Mouse (Mus musculus) intestine, embryonic 16.5 days (tissue): ENCODE measurements around the gene Nop58. TPM values are rescaled to one million over a fixed set of nuclear protein-coding genes. Genes with fewer than 3 reads are reported as not detected.
"Not testable (repeated sequence)": the region's sequence is repeated elsewhere in the genome, so short reads cannot be mapped to it uniquely, and the experiment has no call there.

Source experiments
- ATAC-seq: fragments of 200-750 bp; cut with Nextera tagmentation; 2 replicates; pipeline ENCODE4 v1.8.0; 2017; ENCODE audit warnings: moderate TSS enrichment, moderate library complexity
- H3K27ac ChIP-seq: fragments of 300-500 bp; sonication (generic); 2 replicates; pipeline ENCODE4 v1.5.1; 2014; ENCODE audit warnings: mild to moderate bottlenecking, low read length
- H3K27me3 ChIP-seq: fragments of 300-500 bp; sonication (generic); replicated peaks from 2 replicates; pipeline ENCODE4 v1.6.1; 2014; ENCODE audit warnings: low read length, control low read depth, mixed read lengths; ENCODE audit not compliant: control insufficient read depth, insufficient read depth
- H3K36me3 ChIP-seq: fragments of 300-500 bp; sonication (generic); 2 replicates; pipeline ENCODE4 v1.6.1; 2014; ENCODE audit warnings: low read length, control low read depth; ENCODE audit not compliant: control insufficient read depth, insufficient read depth
- H3K4me1 ChIP-seq: fragments of 300-500 bp; sonication (generic); 2 replicates; pipeline ENCODE4 v1.6.1; 2014; ENCODE audit warnings: low read length, control low read depth, mixed read lengths; ENCODE audit not compliant: control insufficient read depth, insufficient read depth
- H3K4me2 ChIP-seq: fragments of 300-500 bp; sonication (generic); 2 replicates; pipeline ENCODE4 v1.6.1; 2014; ENCODE audit warnings: low read depth, low read length, control low read depth
- H3K4me3 ChIP-seq: fragments of 300-500 bp; sonication (generic); 2 replicates; pipeline ENCODE4 v1.5.1; 2014; ENCODE audit warnings: mild to moderate bottlenecking, low read length
- H3K9ac ChIP-seq: fragments of 300-500 bp; sonication (generic); 2 replicates; pipeline ENCODE4 v1.6.1; 2014; ENCODE audit warnings: low read depth, low read length
- H3K9me3 ChIP-seq: fragments of 300-500 bp; sonication (generic); 2 replicates; pipeline ENCODE4 v1.6.1; 2016; ENCODE audit warnings: low read length, control low read depth; ENCODE audit not compliant: control insufficient read depth
- WGBS: fragments of 180-500 bp; shearing (Covaris S2); extraction: QIAGEN DNeasy Blood & Tissue Kit; methylation state at CpG from one replicate; pipeline ENCODE4 v1.1.7; 2014; 5-methylcytosine and 5-hydroxymethylcytosine counted together
- polyA plus RNA-seq: library from polyadenylated mRNA; unstranded; fragments of >200 nt; fragmentation: Nextera tagmentation; extraction: Ambion mirVana; gene quantifications from 2 replicates; pipeline ENCODE4 v1.2.1, GENCODE M21; 2015

The Nop58 gene
- 173 and 227 TPM in 2 replicates for polyA plus RNA-seq

DNA sequence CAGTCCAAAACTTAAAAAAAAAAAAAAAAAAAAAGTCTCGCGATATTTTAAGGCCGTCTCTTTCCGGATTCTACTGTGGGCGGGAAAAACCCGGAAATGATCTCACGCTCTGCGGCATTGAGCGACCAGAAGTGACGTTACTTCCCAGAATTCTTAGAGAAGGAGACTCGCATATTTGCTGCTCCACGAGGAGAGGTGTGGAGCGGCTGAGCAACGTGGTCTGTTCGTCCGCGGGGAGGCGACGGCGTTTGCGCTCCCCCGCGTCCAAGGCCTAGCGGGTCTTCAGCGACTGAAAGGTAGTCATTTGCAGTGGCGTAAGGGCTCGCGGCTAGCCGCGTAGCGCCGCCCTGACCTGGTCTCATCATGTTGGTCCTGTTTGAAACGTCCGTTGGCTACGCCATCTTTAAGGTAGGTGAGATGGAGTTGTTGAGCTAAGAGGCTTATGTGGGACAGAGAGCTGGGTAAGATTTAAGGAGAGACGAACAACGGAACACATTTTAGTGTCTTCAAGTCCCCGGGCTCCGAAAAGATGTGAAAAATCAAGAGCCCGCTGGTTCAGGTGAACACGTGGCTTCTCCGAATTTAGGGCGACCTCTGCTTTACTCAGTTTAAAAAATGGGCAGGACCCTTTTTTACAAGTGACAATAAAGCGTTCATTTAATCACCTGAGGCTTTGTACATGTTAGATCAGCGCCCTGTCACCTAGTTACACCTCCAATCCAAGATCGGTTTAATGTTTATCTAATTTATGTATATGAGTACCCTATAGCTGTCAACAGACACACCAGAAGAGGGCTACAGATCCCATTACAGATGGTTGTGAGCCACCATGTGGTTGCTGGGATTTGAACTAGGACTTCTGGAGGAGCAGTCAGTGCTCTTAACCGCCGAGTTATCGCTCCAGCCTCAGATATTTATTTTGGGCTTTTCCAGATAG is at the start of gene Nop58:
Nop58 (plus strand) TSS at position 153 of the 937 bp plus-strand sequence.
- 0% methylated on average over 49 of the region's 49 CpGs for WGBS
- H3K4me3 ChIP-seq: peak within 1 kb of the TSS; percentile 84
- peaks cover 8% of the 10 kb centered on the region; the same call in 1 of the 2 replicates for H3K4me1 ChIP-seq
- peak; percentile 94 for ATAC-seq
- peak within 1 kb of the TSS; percentile 77 for H3K4me2 ChIP-seq
- H3K27ac ChIP-seq: peak within 1 kb of the TSS; percentile 90
- H3K9ac ChIP-seq: peak within 1 kb of the TSS; percentile 91
- no peaks in the 10 kb centered on the region for H3K36me3 ChIP-seq
- H3K27me3 ChIP-seq: no peaks in the 10 kb centered on the region
- H3K9me3 ChIP-seq: no peaks in the 10 kb centered on the region

DNA sequence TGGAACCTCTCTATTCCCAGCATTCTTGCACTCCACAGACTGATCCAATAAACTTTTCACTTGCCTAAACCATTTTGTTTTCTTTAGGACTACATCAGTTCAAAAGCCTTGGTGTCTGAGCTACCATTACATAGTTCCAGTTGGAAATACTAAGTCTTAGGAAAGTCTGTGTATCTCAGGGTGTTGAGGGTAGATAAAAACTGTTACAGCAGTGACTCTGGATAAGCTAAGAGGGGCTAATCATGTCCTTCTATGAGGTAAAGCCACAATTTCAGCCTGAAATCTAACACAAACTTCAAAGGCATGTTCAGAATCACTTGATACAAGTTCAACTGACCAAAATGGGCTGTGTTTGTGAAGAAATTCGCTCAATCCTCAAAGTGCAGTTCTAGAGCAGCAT is 48.4 kb upstream of the Nop58 start:
- no peak overlapping the region for H3K4me2 ChIP-seq
- no peak for ATAC-seq
- H3K27me3 ChIP-seq: no peaks in the 10 kb centered on the region
- no peak overlapping the region for H3K9ac ChIP-seq
- H3K4me1 ChIP-seq: no peaks in the 10 kb centered on the region
- no peak overlapping the region for H3K4me3 ChIP-seq
- 83% methylated on average over 1 of the region's 1 CpGs for WGBS
- H3K9me3 ChIP-seq: no peaks in the 10 kb centered on the region
- no peak overlapping the region for H3K27ac ChIP-seq
- no peaks in the 10 kb centered on the region for H3K36me3 ChIP-seq

DNA sequence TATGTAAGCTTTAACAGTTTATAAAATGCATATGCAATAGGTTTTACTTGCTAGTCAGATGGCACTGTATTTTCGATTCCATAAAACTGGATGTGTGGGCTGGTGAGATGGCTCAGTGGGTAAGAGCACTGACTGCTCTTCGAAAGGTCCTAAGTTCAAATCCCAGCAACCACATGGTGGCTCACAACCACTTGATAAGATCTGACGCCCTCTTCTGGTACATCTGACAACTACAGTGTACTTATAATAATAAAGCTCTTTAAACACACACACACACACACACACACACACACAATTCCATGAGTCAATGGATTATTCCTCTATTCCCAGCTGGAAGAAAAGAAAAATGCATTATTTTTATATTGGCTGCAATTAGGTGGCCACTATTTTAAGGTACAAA is 46.4 kb upstream of the Nop58 start:
- Histone ChIP-seq H3K27ac (no peak overlapping the region), H3K4me2 (no peak overlapping the region), H3K36me3 (peaks cover 2% of the 10 kb centered on the region; the same call in 1 of the 2 replicates), H3K4me1 (no peaks in the 10 kb centered on the region), H3K9ac (no peak overlapping the region), H3K27me3 (no peaks in the 10 kb centered on the region), H3K9me3 (no peaks in the 10 kb centered on the region), H3K4me3 (no peak overlapping the region)
- ATAC-seq: no peak
- 84% methylated on average over 3 of the region's 3 CpGs for WGBS

DNA sequence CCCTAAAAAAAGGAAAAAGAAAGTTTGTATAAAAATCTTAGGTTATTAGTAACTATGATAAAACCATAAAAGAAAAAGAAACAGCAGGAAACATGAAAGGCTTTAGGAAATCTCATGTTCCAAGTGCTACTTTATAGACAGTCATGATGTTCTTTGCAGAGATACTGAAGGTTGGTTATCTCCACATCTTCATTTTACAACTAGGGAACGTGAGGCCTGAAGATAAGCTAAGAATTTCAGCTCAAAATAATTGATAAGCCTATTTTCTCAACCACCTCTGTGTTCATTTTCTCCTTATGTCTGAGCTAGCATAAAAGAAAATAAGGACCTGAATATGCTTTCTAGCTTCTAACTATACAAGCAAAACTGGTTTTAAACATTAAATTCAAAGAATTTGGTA is 42.3 kb upstream of the Nop58 start:
- Histone ChIP-seq H3K27me3 (no peaks in the 10 kb centered on the region), H3K4me1 (no peaks in the 10 kb centered on the region), H3K9ac (no peak overlapping the region), H3K4me3 (no peak overlapping the region), H3K4me2 (no peak overlapping the region), H3K36me3 (peaks cover 2% of the 10 kb centered on the region; the same call in 1 of the 2 replicates), H3K27ac (no peak overlapping the region), H3K9me3 (no peaks in the 10 kb centered on the region)
- 44% methylated on average over 1 of the region's 1 CpGs for WGBS
- ATAC-seq: no peak

DNA sequence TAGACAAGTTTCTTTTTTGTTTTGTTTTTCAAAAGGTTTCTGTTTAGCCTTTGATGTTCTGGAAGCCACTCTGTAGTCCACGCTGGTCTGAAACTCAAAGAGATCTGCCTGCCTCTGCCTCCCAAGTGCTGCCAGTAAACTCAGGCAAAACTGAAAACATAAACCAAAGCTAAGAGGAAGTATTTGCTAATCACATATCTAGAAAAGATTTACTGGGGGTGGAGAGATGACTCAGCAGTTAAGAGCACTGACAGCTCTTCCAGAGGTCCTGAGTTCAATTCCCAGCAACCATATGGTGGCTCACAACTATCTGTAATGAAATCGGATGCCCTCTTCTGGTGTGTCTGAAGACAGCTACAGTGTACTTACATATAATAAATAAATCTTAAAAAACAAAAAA is 38.3 kb upstream of the Nop58 start:
- H3K27ac ChIP-seq, H3K27me3 ChIP-seq, H3K9ac ChIP-seq, H3K4me1 ChIP-seq, ATAC-seq, H3K9me3 ChIP-seq, H3K4me2 ChIP-seq, H3K36me3 ChIP-seq, H3K4me3 ChIP-seq: not testable (repeated sequence)
- WGBS: 90% methylated on average over 2 of the region's 2 CpGs

DNA sequence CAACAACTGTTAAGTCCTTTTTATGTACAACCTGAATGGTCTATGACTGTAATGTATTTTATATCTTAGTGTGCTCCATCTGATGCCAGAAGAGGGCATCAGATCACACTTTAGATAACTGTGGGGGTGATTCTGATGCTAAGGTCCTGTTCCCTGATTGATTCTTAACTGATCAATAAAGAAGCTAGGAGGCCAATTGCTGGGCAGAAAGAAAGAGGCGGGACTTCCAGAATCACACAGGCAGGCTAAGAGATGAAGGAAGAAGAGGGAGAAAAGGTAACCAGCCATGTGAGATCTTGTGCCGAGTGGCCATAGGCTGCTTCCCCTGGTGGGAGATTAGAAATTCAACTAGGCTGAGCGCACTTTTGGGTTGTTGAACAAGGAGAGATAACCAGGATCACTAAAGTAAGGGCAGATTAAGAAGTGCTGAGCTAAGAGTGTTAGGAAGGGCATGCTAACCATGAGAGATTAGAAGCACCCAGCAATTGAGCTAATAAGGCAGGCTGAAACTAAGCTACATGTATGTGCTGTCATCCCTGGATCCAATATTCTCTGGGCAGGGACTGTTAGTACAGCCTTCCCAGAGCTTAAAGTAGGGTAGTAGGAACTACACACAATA is 33.5 kb upstream of the Nop58 start:
- 91% methylated on average over 3 of the region's 3 CpGs for WGBS
- H3K36me3 ChIP-seq: no peaks in the 10 kb centered on the region; the same call in 1 of the 2 replicates
- H3K27ac ChIP-seq: no peak overlapping the region

DNA sequence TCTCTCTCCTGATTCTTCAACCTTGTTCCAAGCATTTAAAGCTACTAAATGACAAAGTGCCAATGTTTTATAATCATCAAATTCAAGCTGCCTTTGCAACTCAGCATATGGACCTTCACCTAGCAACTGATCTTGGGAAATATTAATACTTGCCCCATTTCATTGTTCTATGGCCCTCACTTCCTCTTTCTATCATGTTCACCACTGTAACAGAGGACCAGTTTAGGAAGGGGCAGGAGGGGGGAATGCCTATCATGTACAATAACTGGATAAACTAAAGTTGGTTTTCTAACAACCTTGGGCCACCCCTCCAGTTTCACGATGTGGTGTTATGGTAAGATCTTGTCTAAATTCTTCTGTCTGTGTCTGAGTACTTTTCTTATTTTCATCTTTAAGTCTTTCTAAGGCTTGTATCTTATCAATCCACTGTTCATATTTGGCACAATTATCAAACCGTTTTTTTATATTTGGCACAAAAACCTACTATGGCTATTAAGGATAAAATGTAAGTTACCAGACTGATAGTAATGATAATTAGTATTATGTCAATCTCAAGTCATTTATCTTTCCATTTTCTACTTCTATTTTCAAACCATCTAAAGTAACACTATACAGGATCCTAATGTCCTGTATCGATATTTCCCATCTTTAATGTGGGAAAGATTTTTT is 31.4 kb upstream of the Nop58 start:
- Histone ChIP-seq H3K4me2 (no peak overlapping the region), H3K36me3 (no peaks in the 10 kb centered on the region; the same call in 1 of the 2 replicates), H3K27me3 (no peaks in the 10 kb centered on the region), H3K9ac (no peak overlapping the region), H3K4me1 (no peaks in the 10 kb centered on the region), H3K9me3 (no peaks in the 10 kb centered on the region), H3K27ac (no peak overlapping the region), H3K4me3 (no peak overlapping the region)
- WGBS: 91% methylated on average over 3 of the region's 3 CpGs
- no peak for ATAC-seq

More for the DNA sequence above, 33.5 kb upstream of the Nop58 start:
- H3K27me3 ChIP-seq: no peaks in the 10 kb centered on the region
- no peaks in the 10 kb centered on the region for H3K4me1 ChIP-seq
- H3K4me2 ChIP-seq: no peak overlapping the region
- H3K4me3 ChIP-seq: no peak overlapping the region
- ATAC-seq: no peak
- H3K9me3 ChIP-seq: no peaks in the 10 kb centered on the region
- no peak overlapping the region for H3K9ac ChIP-seq

DNA sequence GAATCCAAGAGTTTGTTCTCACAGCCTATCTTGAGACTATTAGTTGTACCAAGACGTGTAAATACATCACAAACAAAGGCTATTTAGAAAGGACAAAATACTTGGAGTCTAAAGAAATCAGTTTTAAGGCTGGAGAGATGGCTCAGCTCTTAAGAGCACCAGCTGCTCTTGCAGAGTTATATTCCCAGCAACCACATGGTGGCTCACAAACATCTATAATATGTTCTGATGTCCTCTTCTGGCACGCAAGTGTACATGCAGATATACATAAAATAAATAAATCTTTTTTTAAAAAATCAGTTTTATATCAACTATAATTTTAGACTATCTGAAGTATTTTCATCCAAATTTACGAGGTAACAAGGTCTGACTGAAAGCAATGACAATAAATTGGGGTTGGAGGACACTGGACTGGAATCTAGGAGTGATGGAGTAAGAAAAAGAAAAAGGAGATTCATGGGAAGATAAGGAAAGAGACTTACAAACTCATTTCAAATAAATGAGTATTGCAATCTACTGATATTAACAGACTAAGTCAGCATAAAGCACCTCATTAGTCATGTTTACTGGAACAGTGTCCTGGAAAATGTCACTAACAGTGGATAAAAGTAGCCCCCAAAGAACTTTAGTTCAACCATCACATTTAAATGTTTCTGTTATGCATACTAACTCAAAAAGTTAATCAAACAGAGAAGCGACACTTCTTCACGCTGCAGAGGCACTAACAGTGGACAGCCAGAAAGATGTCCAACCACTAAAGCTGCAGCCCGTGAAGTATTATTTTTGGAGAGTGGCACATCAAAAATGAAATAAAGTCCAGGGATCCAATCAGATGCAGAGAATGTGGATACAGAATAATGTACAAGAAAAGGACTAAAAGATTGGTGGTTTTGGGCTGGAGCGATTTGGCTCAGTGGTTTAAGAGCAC is 28.3 kb upstream of the Nop58 start:
- no peaks in the 10 kb centered on the region for H3K9me3 ChIP-seq
- H3K4me3 ChIP-seq: no peak overlapping the region
- H3K27ac ChIP-seq: no peak overlapping the region
- WGBS: 80% methylated on average over 7 of the region's 7 CpGs
- no peak overlapping the region for H3K4me2 ChIP-seq
- H3K36me3 ChIP-seq: no peaks in the 10 kb centered on the region; the same call in 1 of the 2 replicates
- H3K27me3 ChIP-seq: no peaks in the 10 kb centered on the region
- H3K9ac ChIP-seq: no peak overlapping the region
- H3K4me1 ChIP-seq: no peaks in the 10 kb centered on the region
- no peak for ATAC-seq
